Mouse (Mus musculus) 3134 (cell line): ENCODE data around the gene Mbnl1.

Source experiments
- DNase-seq: peaks from one replicate; pipeline ENCODE4 v3.0.0-alpha.2; 2011; ENCODE audit warnings: low spot score; ENCODE audit not compliant: insufficient read length; ENCODE audit errors: extremely low read depth

Mbnl1 gene

DNA sequence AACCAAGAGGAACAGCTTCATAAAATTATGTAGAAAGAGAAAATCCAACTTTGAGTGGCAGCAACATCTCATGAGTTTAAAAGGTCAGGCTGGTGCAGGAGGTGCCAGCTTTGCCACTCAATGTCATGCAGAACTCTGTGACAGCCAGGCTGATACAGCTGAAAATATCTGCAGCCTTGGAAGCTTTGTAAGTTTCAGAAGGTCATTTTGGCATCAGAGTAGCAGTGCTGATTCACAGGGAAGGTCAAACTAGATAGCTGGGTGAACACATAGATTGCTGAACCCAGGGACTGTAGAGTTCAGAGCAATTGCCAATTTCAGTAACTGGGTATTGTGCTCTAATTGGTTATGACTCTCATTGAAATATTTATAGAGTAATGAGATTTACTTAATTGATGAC, 42.8 kb downstream of the Mbnl1 start:
- no peak for DNase-seq

- DNase-seq: peak; percentile 53
Observed at GRCm38 (mm10) chr3:60516054-60516674, 43.5 kb downstream of the Mbnl1 start.

DNA sequence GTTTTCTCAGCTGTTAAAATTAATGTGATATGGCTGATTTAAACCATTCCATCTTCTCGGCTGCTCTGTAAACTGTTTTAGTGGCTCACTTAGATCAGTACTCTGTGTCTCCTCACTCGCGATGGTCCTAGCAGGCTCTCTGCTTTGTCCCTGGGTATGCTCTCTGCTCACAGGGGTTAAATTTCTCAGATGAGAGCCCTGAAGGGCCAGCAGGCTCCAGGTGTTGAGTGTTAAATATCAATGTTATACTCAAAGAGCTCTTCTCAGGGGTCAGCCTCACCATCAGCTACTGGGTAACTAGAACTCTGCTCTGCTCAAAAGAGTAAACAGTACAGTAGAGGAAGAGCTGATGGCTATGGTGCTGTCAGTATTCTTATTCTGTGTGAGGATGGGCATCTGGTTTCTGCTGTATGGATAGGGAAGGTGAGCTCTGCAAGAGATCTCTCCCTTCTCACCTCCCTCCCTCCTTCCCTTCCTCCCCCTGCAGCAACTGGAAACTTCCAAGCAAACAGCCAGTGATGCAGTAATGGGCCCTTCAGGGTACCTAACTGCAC, 44.7 kb downstream of the Mbnl1 start:
- no peak for DNase-seq

DNA sequence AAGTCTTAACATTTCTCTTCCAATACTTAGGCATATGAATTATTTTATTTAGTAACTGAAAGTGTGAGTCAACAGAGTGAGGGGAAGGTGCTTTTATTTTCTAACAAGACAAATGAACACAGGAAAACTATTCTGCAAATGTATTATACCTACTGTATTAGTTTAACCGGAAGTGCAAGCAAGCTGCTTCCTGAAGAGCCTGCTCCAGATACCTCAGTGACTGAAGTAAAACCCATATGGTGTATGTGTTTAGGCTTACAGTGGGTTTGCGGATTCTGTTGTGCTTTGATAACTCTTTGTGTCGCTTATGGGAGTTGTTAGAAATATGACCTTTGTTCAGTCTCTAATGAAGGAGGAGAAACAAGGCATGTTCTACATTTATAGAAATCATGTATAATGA, 46.7 kb downstream of the Mbnl1 start:
- DNase-seq: no peak

DNA sequence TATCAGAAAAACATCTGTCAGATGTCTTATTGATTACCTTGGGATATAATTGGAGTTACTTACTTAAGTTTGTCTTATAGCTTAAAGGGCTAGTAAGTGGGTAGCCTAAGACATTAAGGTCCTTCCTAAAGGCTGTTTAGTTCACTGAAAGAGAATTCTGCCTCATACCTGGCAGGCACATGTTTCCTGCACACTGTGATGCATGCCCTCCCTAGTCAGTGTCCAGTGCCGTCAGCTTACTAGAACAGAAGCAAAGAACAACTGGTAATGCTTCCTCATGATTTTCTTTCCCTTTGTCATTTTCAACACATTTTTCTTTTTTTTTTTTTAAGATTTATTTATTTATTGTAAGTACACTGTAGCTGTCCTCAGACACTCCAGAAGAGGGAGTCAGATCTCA, 51.5 kb downstream of the Mbnl1 start:
- no peak for DNase-seq

DNA sequence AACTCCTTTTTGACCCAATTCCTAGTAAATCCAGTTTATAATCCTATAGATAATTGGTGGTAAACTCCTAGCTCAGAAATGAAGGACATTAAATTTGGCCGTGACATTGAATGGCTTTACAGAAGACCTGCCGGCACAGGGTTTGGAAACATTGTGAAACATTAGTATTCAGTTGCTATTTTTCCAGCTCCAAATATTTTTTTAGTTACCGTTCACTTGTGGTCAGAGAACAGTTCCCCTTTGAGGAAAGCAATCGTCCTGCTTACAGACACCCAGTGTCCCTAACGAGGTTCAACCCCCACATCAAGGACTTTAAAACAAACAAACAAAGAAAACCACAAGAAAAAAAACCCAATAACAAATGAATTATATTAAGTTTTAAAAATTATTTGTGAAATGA, 58.7 kb downstream of the Mbnl1 start:
- DNase-seq: peak; percentile 19

DNA sequence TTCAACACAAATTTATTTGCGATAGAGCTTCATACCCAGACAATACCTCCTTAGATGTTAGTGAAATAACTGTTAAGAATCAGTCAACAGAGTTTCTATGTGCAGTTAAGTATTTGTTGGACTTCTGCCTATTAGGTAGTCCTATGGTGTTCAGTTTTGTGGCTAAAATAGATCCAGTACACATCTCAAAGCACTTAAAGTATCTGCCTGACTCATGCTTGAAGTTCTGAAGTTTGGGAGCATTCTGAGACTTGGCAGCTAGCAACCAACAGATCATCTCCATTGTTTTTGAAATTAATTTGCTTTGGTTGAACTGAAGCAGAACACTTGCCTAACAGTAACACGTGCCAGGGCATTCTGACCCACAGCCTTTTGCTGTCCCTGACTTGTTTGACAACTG, 59.2 kb downstream of the Mbnl1 start:
- peak; percentile 48 for DNase-seq

- no peak for DNase-seq
Observed at GRCm38 (mm10) chr3:60535224-60535623, 62.6 kb downstream of the Mbnl1 start.

DNA sequence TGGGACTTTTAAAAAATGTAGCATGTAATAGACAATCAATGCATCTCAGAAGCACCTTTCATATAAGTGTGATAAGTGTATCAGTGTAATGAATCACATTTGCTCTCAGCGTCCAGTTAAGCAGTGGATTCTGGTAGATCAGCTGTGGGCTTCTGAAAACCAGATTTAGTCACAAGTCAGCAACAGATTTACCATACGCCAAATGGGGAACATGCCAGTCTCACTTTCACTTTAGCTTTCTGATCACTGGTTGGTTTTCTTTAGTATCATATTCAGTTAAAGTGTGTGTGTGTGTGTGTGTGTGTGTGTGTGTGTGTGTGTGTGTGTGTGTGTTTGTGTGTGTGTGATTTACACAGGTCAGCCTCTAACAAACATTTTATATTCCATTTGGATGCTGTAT, 64.4 kb downstream of the Mbnl1 start:
- no peak for DNase-seq

DNA sequence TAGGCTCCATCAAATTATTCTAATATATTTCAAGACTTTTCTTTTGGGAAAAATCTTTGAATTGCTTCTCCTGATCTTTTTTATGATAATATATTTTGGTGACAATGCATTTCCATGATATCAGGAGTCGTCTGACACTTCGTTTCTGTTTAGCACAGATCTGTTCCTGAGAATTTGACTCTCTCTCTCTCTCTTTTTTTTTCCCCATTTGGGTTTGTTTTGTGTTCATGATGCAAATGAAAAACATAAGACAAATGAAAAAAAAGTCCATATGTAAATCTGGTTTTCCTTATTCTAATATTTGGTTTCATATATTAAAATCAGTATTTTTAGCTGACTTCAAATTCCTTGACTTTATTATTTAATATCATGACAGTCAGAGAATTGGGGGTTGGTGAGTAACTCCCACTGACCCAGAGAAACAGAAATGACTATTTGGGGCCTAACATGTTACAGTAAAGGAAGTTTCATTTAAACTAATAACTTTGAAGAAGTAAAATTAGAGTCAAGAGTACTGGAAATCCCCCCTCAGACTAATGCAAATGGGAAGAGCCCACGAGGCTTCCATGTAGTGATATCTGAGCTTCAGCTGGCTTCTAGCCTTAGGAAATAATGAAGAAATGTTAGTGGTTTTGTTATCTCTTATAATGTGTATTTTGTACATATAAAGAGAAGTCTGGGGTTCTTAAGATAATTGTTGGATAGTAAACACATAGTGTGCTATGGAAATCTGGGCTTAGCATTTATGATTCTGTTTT, 65.8 kb downstream of the Mbnl1 start:
- no peak for DNase-seq

DNA sequence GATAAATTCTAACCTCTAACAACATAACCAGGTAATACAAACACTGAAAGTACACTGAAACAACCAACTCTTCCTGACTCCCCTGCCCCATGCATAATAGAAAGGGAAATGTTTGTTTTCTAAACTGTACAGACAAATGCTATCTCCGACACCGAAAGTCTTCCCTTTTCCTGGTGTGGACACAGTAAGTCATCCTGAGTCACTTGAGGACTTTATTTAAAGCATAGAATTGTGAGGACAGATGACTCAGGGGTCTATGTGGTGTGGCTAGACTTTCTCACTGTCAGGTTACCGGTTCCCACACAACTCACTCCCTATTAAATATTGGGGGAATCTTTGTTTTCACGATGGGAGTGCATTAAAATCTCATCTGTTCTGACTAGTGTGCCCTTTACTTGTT, 68.5 kb downstream of the Mbnl1 start:
- peak; percentile 21 for DNase-seq

DNA sequence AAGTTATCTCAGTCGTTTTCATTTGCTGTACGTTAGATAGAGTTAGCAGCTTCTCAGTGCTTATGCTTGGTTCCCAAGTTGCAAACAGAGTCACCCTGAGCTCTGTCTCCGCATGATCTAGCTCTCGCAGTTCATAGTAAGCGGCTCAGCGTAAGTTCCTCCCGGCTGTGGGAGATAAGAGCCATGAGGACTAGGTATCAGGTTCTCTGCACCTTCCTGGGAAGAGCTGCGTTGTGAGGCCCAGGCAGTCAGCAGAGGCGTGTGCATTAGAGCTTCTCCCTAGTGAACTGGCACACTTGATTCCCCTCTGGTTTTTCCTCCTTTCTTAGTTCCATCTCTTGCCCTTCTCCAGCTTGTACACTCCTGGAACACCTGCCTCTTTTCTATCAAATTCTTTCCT, 73.6 kb downstream of the Mbnl1 start:
- no peak for DNase-seq

DNA sequence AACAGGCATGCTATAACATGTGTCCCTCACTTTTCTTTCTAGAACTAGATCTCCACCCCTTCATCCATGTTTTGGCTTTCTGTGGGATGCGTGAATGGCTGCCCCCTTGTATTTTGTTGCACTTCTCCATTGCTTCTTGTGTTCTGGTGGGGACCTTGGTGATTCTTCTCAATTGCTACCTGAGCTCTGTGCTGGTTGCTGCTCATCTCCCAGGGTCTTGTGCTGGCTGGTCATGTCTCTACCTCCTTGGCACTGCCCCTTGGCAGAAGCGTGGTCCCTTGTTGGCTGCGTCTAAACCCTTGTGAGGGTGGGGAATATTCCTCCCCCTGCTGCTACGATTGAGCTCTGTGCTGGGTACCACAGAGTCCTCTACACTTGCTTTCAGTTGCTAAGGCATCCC, 74.3 kb downstream of the Mbnl1 start:
- DNase-seq: no peak

GRCm38 (mm10) chr3:60550492-60550891, 77.9 kb downstream of the Mbnl1 start:
- DNase-seq: no peak

DNA sequence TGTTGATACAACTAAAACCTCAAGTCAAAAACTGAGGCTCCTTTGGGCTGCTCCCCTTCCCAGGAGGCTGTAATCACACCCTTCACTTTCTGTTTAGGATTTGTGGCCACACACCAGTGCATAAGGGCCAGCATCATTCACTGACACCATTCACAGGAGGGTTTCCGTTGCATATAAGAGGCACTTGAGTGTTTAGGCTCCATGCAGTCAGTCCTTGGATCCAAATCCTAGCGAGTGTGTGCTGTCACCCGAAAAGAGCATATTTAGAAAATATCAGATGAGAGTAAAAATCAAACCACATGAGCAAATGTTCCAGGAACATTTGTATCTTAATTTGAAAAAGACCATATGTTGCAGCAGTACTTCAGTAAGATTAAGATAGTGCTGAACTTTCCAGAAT, 79.0 kb downstream of the Mbnl1 start:
- no peak for DNase-seq

- DNase-seq: no peak
Observed at GRCm38 (mm10) chr3:60553011-60553410, 80.4 kb downstream of the Mbnl1 start.

DNA sequence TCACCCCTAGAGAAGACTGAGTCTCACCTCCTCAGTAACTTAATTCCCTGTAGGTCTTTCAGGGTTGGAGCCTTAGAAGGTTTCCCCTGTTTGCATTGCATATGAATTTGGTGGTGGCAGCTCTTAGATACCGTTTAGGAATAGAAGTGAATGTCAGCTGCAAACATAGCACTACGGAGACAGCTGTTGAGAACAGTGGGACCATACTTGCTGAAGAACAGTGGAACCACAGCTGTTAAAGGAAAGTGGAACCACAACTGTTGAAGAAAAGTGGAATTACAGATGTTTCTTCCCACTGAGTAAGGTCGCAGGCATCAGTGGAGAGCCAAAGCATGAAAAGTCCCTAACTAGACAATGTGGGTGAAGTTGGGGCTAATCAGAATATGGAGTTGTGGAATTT, 84.0 kb downstream of the Mbnl1 start:
- no peak for DNase-seq

DNA sequence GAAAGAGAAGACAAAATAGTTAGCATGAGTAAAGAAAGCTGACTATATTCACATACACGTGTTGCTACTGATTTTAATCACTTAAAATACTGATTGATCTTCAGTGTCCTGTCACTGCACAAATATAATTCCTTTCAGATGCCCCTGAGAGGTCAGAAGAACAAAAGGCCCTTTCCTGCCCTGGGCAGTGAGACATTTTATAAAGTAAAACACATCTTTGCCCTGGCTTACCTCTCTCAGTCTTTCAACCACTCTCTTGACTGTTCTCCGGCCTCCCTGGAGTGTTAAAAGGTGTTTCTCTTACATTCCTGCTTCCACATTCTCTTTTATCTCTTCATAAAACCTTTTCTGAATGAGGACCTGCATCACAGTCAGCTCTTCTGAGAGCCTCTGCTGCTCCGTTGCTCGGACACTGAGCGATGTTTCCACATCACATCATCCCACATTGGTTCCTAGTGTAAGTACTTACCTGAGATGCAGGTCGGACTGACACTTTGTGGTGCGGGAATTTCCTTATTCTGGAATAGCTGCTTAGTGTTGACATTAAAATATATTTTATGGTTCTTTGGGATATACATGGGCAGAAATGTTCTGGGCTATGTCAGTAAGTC, 85.7 kb downstream of the Mbnl1 start:
- no peak for DNase-seq

- no peak for DNase-seq
Observed at GRCm38 (mm10) chr3:60559762-60560161, 87.1 kb downstream of the Mbnl1 start.

- no peak for DNase-seq
Observed at GRCm38 (mm10) chr3:60563529-60564243, 91.1 kb downstream of the Mbnl1 start.

- no peak for DNase-seq
Observed at GRCm38 (mm10) chr3:60564244-60564643, 91.6 kb downstream of the Mbnl1 start.
